Mouse (Mus musculus) neural tube, embryonic 14.5 days (tissue): ENCODE measurements around the gene Btbd16. TPM values are rescaled to one million over a fixed set of nuclear protein-coding genes. Genes with fewer than 3 reads are reported as not detected.

Experiments used
- ATAC-seq: fragments of 200-750 bp; cut with Nextera tagmentation; 2 replicates; pipeline ENCODE4 v1.8.0; 2017; ENCODE audit warnings: low read depth, mild to moderate bottlenecking, moderate TSS enrichment, moderate library complexity
- H3K27ac ChIP-seq: fragments of 300-500 bp; sonication (generic); 2 replicates; pipeline ENCODE4 v1.5.1; 2014; ENCODE audit warnings: low read depth, mild to moderate bottlenecking, control low read depth, low read length, moderate library complexity, mixed read lengths
- H3K27me3 ChIP-seq: fragments of 300-500 bp; sonication (generic); 2 replicates; pipeline ENCODE4 v1.6.1; 2014; ENCODE audit warnings: low read length; ENCODE audit not compliant: control insufficient read depth, insufficient read depth
- H3K36me3 ChIP-seq: fragments of 300-500 bp; sonication (generic); 2 replicates; pipeline ENCODE4 v1.6.1; 2014; ENCODE audit warnings: low read length, mixed read lengths; ENCODE audit not compliant: control insufficient read depth, insufficient read depth
- H3K4me1 ChIP-seq: fragments of 300-500 bp; sonication (generic); 2 replicates; pipeline ENCODE4 v1.6.1; 2014; ENCODE audit warnings: low read length; ENCODE audit not compliant: control insufficient read depth, insufficient read depth
- H3K4me2 ChIP-seq: fragments of 300-500 bp; sonication (generic); 2 replicates; pipeline ENCODE4 v1.6.1; 2014; ENCODE audit warnings: mild to moderate bottlenecking, low read depth, low read length, control low read depth
- H3K4me3 ChIP-seq: fragments of 300-500 bp; sonication (generic); 2 replicates; pipeline ENCODE4 v1.5.1; 2014; ENCODE audit warnings: low read depth, low read length, control low read depth, mixed read lengths
- H3K9ac ChIP-seq: fragments of 300-500 bp; sonication (generic); replicated peaks from 2 replicates; pipeline ENCODE4 v1.6.1; 2014; ENCODE audit warnings: low read depth, mild to moderate bottlenecking, control low read depth, low read length, mixed read lengths
- H3K9me3 ChIP-seq: fragments of 300-500 bp; sonication (generic); 2 replicates; pipeline ENCODE4 v1.6.1; 2016; ENCODE audit warnings: low read length; ENCODE audit not compliant: control insufficient read depth
- WGBS: fragments of 180-500 bp; shearing (Covaris S2); extraction: QIAGEN DNeasy Blood & Tissue Kit; methylation state at CpG from one replicate; pipeline ENCODE4 v1.1.7; 2014; 5-methylcytosine and 5-hydroxymethylcytosine counted together
- polyA plus RNA-seq: library from polyadenylated mRNA; unstranded; fragments of >200 nt; fragmentation: Nextera tagmentation; extraction: Ambion mirVana; gene quantifications from 2 replicates; pipeline ENCODE4 v1.2.1, GENCODE M21; 2014

Gene Btbd16
- polyA plus RNA-seq, 1 experiment from 2014 or later, result not detected

- H3K27ac ChIP-seq, result no peak overlapping the region
- no peaks in the 10 kb centered on the region for H3K4me1 ChIP-seq
- no peak for ATAC-seq
- H3K4me2 ChIP-seq, result no peak overlapping the region
- no peaks in the 10 kb centered on the region for H3K36me3 ChIP-seq
- H3K9me3 ChIP-seq, result no peaks in the 10 kb centered on the region
- H3K4me3 ChIP-seq, result no peak overlapping the region
- 81% methylated on average over 12 of the region's 12 CpGs for WGBS
- H3K27me3 ChIP-seq, result no peaks in the 10 kb centered on the region
- no peak overlapping the region for H3K9ac ChIP-seq
Observed at GRCm38 (mm10) chr7:130785923-130786575, 12.2 kb downstream of the Btbd16 start.

DNA sequence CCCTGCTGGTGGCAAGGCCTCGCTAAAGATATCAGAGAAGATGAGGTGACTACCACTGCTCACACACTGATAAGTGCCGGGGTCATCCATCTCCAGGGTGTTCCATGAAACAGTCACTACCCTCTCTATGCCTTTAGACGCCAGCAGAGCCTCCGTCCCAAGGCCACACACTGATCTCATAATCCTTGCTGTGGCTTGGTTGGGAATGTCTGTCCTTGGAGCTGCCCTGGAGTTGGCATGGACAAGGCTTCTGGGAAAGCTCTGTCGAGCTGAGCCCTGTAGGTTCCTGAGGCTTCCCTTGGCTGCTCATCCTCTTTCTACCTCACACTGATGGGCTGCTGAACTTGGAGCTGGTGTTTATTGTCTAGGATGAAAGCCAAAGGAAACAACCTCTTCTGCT is 12.8 kb downstream of the Btbd16 start:
- Histone ChIP-seq H3K27me3 (no peaks in the 10 kb centered on the region), H3K4me3 (no peak overlapping the region), H3K27ac (no peak overlapping the region), H3K9me3 (no peaks in the 10 kb centered on the region), H3K36me3 (no peaks in the 10 kb centered on the region), H3K4me1 (no peaks in the 10 kb centered on the region), H3K4me2 (no peak overlapping the region), H3K9ac (no peak overlapping the region)
- no peak for ATAC-seq
- 86% methylated on average over 5 of the region's 5 CpGs for WGBS

DNA sequence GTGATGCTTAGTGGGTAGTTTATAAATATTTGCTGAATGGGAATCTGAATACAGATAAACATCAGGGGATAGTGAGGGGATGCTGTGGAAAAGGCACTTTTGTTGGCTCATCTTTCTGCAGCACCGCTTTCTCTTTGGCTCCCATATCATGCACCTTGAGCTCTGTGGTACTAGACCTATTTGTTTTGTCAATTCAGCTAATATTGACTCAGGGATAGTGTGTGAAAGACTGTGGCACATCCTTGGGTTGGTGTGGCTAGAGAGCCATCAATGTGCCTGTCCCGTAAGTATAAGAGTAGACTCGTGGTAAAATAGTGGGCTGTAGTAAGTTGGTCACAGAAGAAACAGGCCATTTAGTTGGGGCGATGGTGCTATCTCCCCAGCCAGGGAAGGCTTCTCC is 13.7 kb downstream of the Btbd16 start:
- no peaks in the 10 kb centered on the region for H3K27me3 ChIP-seq
- no peak for ATAC-seq
- H3K9me3 ChIP-seq, result no peaks in the 10 kb centered on the region
- WGBS, result 98% methylated on average over 4 of the region's 4 CpGs
- H3K27ac ChIP-seq, result no peak overlapping the region
- no peaks in the 10 kb centered on the region for H3K4me1 ChIP-seq
- H3K4me3 ChIP-seq, result no peak overlapping the region
- no peak overlapping the region for H3K9ac ChIP-seq
- H3K36me3 ChIP-seq, result no peaks in the 10 kb centered on the region
- no peak overlapping the region for H3K4me2 ChIP-seq

- no peak for ATAC-seq
- H3K4me3 ChIP-seq, result no peak overlapping the region
- H3K36me3 ChIP-seq, result no peaks in the 10 kb centered on the region
- H3K27ac ChIP-seq, result no peak overlapping the region
- H3K9ac ChIP-seq, result no peak overlapping the region
- H3K4me2 ChIP-seq, result no peak overlapping the region
- 83% methylated on average over 3 of the region's 3 CpGs for WGBS
- no peaks in the 10 kb centered on the region for H3K4me1 ChIP-seq
- H3K9me3 ChIP-seq, result no peaks in the 10 kb centered on the region
- no peaks in the 10 kb centered on the region for H3K27me3 ChIP-seq
Observed at GRCm38 (mm10) chr7:130788950-130789349, 15.1 kb downstream of the Btbd16 start.

GRCm38 (mm10) chr7:130789456-130789855 is 15.6 kb downstream of the Btbd16 start:
- Histone ChIP-seq H3K36me3 (no peaks in the 10 kb centered on the region), H3K4me1 (no peaks in the 10 kb centered on the region), H3K9ac (no peak overlapping the region), H3K27me3 (no peaks in the 10 kb centered on the region), H3K4me2 (no peak overlapping the region), H3K9me3 (no peaks in the 10 kb centered on the region), H3K27ac (no peak overlapping the region), H3K4me3 (no peak overlapping the region)
- WGBS, result 86% methylated on average over 7 of the region's 7 CpGs
- ATAC-seq, result no peak

DNA sequence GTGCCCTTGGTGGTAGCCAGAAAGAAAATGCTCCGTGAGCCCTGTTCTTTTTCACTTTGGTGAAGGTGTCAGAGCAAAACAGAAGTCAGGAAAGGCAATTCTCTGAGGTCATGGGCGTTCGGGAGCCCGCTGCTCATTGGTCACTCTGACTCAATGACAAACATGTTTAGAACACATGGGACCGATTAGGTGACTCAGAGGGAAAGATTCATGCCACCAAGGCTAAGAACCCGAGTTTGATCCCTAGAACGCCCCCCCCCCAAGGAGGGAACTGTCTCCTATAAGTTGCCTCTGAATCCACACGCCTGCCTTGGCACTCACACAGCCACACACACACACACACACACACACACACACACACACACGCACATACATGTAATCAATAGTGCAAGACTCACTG is 19.8 kb downstream of the Btbd16 start:
- Histone ChIP-seq H3K27me3 (no peaks in the 10 kb centered on the region), H3K36me3 (no peaks in the 10 kb centered on the region), H3K27ac (no peak overlapping the region), H3K4me3 (no peak overlapping the region), H3K9me3 (no peaks in the 10 kb centered on the region), H3K4me2 (no peak overlapping the region), H3K4me1 (no peaks in the 10 kb centered on the region), H3K9ac (no peak overlapping the region)
- ATAC-seq, result no peak
- WGBS, result 87% methylated on average over 9 of the region's 9 CpGs

GRCm38 (mm10) chr7:130796786-130797185 is 22.9 kb downstream of the Btbd16 start:
- no peak for ATAC-seq
- WGBS, result 67% methylated on average over 8 of the region's 8 CpGs
- Histone ChIP-seq H3K9me3 (no peaks in the 10 kb centered on the region), H3K27me3 (no peaks in the 10 kb centered on the region), H3K4me1 (no peaks in the 10 kb centered on the region), H3K4me3 (no peak overlapping the region), H3K27ac (no peak overlapping the region), H3K4me2 (no peak overlapping the region), H3K36me3 (no peaks in the 10 kb centered on the region), H3K9ac (no peak overlapping the region)

DNA sequence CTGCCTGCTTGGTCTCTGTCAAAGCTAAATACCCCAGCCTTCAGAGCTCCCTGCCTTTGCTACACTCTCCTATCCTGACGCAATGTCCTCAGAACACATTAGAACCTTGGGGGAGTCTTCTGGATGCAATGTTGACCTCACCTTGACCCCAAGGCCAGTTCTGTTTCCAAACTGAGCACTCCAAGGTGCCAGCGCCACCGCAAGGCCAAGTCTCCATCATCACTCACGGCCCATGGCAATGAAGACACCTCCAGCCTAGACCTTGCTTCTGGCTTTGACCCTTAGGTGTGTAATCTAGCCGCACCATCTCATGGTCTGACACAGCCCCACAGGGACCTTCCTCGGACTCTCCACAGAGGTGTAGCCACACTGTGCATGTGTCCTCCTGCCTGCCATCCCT is 23.7 kb downstream of the Btbd16 start:
- H3K9me3 ChIP-seq, result no peaks in the 10 kb centered on the region
- H3K4me3 ChIP-seq, result no peak overlapping the region
- no peak for ATAC-seq
- H3K9ac ChIP-seq, result no peak overlapping the region
- H3K36me3 ChIP-seq, result no peaks in the 10 kb centered on the region
- no peak overlapping the region for H3K27ac ChIP-seq
- H3K4me1 ChIP-seq, result no peaks in the 10 kb centered on the region
- no peak overlapping the region for H3K4me2 ChIP-seq
- no peaks in the 10 kb centered on the region for H3K27me3 ChIP-seq
- 90% methylated on average over 6 of the region's 6 CpGs for WGBS

- Histone ChIP-seq H3K36me3 (no peaks in the 10 kb centered on the region), H3K27ac (no peak overlapping the region), H3K4me1 (no peaks in the 10 kb centered on the region), H3K4me2 (no peak overlapping the region), H3K27me3 (no peaks in the 10 kb centered on the region), H3K4me3 (no peak overlapping the region), H3K9ac (no peak overlapping the region), H3K9me3 (no peaks in the 10 kb centered on the region)
- 88% methylated on average over 10 of the region's 10 CpGs for WGBS
- no peak for ATAC-seq
Observed at GRCm38 (mm10) chr7:130799418-130799817, 25.5 kb downstream of the Btbd16 start.
